Mouse (Mus musculus) stomach, embryonic 15.5 days (tissue): ENCODE results near the gene Cbr3. TPM values are rescaled to one million over a fixed set of nuclear protein-coding genes. Genes with fewer than 3 reads are reported as not detected.

ENCODE experiments used
- ATAC-seq: fragments of 200-750 bp; cut with Nextera tagmentation; 2 replicates; pipeline ENCODE4 v1.8.0; 2017; ENCODE audit warnings: low read depth, moderate number of reproducible peaks, moderate TSS enrichment; ENCODE audit not compliant: insufficient read depth, low FRiP score
- H3K27ac ChIP-seq: fragments of 300-500 bp; sonication (generic); 2 replicates; pipeline ENCODE4 v1.5.1; 2015; ENCODE audit warnings: mild to moderate bottlenecking, inconsistent platforms
- H3K27me3 ChIP-seq: fragments of 300-500 bp; sonication (generic); replicated peaks from 2 replicates; pipeline ENCODE4 v1.6.1; 2015; ENCODE audit warnings: inconsistent platforms
- H3K36me3 ChIP-seq: fragments of 300-500 bp; sonication (generic); 2 replicates; pipeline ENCODE4 v1.6.1; 2015; ENCODE audit warnings: inconsistent platforms
- H3K4me1 ChIP-seq: fragments of 300-500 bp; sonication (generic); 2 replicates; pipeline ENCODE4 v1.6.1; 2015; ENCODE audit warnings: inconsistent platforms
- H3K4me2 ChIP-seq: fragments of 300-500 bp; sonication (generic); 2 replicates; pipeline ENCODE4 v1.6.1; 2015; ENCODE audit warnings: mild to moderate bottlenecking, inconsistent platforms
- H3K4me3 ChIP-seq: fragments of 300-500 bp; sonication (generic); replicated peaks from 2 replicates; pipeline ENCODE4 v1.5.1; 2015; ENCODE audit warnings: inconsistent platforms
- H3K9ac ChIP-seq: fragments of 300-500 bp; sonication (generic); 2 replicates; pipeline ENCODE4 v1.6.1; 2015; ENCODE audit warnings: inconsistent platforms
- H3K9me3 ChIP-seq: fragments of 300-500 bp; sonication (generic); 2 replicates; pipeline ENCODE4 v1.6.1; 2016; ENCODE audit warnings: inconsistent platforms
- WGBS: fragments of 180-500 bp; shearing (Covaris S2); methylation state at CpG from one replicate; pipeline ENCODE4 v1.1.7; 2015; 5-methylcytosine and 5-hydroxymethylcytosine counted together
- polyA plus RNA-seq: library from polyadenylated mRNA; unstranded; fragments of >200 nt; fragmentation: Nextera tagmentation; extraction: Ambion mirVana; gene quantifications from 2 replicates; pipeline ENCODE4 v1.2.1, GENCODE M21; 2015

The Cbr3 gene
- polyA plus RNA-seq, 1 experiment from 2014 or later, result 18.6 TPM

DNA sequence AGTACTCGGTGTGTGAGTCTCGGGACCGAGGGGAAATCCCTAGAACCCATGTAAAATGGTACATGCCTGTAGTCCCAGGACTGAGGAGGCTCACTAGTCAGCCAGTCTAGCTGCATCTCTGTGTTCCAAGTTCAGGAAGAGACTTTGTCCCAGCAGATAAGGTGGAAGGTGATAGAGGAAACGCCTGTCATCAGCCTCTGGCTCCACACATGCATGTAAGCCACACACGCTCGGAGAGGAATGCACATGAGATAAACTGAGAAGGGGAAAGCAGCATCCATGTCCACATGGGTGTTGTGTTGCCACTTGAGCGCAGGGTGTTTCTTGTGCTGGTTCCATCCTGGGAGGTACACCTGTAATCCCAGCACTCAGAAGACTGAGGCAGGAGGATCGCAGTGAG lies 48.3 kb downstream of the Cbr3 start:
- no peak overlapping the region for H3K27ac ChIP-seq
- WGBS, result 82% methylated on average over 8 of the region's 8 CpGs
- no peaks in the 10 kb centered on the region for H3K27me3 ChIP-seq
- H3K4me2 ChIP-seq, result no peak overlapping the region
- H3K4me1 ChIP-seq, result no peaks in the 10 kb centered on the region
- no peak overlapping the region for H3K4me3 ChIP-seq
- H3K9me3 ChIP-seq, result no peaks in the 10 kb centered on the region
- no peak for ATAC-seq
- no peaks in the 10 kb centered on the region for H3K36me3 ChIP-seq
- H3K9ac ChIP-seq, result no peak overlapping the region

DNA sequence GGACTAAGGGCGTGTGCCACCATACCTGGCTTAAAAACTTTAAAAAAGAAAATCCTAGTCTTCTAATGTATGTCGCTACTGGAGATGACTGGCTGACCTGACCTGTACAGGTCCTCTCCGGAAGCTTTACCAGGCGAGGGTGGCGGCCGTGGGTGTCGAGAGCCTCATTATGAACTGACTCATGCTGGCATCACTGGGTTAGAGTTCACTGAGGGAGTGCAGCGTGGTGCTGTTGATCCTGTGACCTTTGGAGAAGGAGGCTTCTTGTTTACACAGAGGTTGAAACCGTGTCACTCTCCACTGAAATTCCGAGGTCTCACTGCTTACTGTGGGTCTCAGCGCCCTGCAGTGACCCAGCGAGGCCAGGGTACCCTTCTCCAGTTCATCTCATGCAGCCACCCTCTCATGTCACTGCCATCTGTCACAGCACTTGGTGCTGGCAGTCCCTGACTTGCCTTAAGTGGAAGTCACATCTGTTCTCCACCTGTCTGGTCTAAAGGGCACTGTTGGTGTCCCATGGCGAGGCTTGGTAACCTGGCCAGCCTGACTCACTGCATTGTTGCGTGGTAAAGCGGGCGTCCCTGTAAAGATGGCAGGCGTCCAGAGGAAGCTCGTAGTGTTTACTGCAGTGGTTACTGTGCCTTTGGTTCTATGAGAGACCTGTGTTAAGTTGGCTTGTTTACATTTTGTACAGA lies 50.0 kb downstream of the Cbr3 start:
- no peaks in the 10 kb centered on the region for H3K27me3 ChIP-seq
- H3K9ac ChIP-seq, result no peak overlapping the region
- WGBS, result 66% methylated on average over 18 of the region's 18 CpGs
- no peaks in the 10 kb centered on the region for H3K9me3 ChIP-seq
- no peak for ATAC-seq
- H3K4me2 ChIP-seq, result no peak overlapping the region
- no peak overlapping the region; the same call in 1 of the 2 replicates for H3K27ac ChIP-seq
- no peak overlapping the region for H3K4me3 ChIP-seq
- no peaks in the 10 kb centered on the region for H3K4me1 ChIP-seq
- H3K36me3 ChIP-seq, result no peaks in the 10 kb centered on the region

DNA sequence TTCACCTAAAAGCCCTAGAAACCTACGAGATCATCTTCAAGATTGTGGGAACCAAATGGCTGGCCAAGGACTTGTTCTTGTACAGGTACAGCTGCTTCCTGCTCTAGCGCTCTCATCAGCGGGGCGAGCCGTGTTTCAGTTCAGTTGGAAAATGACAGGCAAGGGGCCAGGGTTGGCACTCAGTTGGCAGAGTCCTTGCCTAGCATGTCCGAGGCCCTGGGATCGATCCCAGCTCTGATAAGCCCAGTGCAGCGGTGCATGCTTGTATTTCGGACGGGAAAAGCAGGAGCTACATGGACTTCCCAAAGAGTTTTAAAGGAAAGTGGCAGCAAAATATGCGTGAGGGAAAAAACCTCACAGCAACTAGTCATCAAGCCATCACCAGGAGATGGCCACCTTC lies 56.2 kb downstream of the Cbr3 start:
- H3K27ac ChIP-seq, result no peak overlapping the region
- no peak overlapping the region for H3K4me3 ChIP-seq
- WGBS, result 91% methylated on average over 11 of the region's 11 CpGs
- no peak for ATAC-seq
- H3K9ac ChIP-seq, result no peak overlapping the region
- no peaks in the 10 kb centered on the region for H3K27me3 ChIP-seq
- H3K4me1 ChIP-seq, result peaks cover 11% of the 10 kb centered on the region
- H3K36me3 ChIP-seq, result peaks cover 7% of the 10 kb centered on the region; the same call in 1 of the 2 replicates
- H3K4me2 ChIP-seq, result no peak overlapping the region
- no peaks in the 10 kb centered on the region for H3K9me3 ChIP-seq

Other genes starting within 250 kb of the Cbr3 start
- 10.4 and 13.8 TPM in 2 replicates for gene Setd4, start 79.2 kb upstream of the Cbr3 start, polyA plus RNA-seq
- 105 and 114 TPM in 2 replicates for gene Cbr1, start 77.4 kb upstream of the Cbr3 start, polyA plus RNA-seq
- gene Gm5678, start 55.1 kb upstream of the Cbr3 start, polyA plus RNA-seq, result 0.19 TPM in 1 of 2 replicates, not detected in the other
- gene Dop1b, start 28.7 kb downstream of the Cbr3 start, polyA plus RNA-seq, result 17.8 and 20.5 TPM in 2 replicates
- 34.5 and 41.0 TPM in 2 replicates for gene Morc3, start 148.9 kb downstream of the Cbr3 start, polyA plus RNA-seq
- gene Chaf1b, start 200.7 kb downstream of the Cbr3 start, polyA plus RNA-seq, result 53.8 and 57.0 TPM in 2 replicates